Mouse (Mus musculus) C2C12 (cell line): Measurements from ENCODE around the gene Cobll1.

ENCODE experiments used
- CEBPB ChIP-seq: IDR thresholded peaks from one replicate; pipeline ENCODE4 v1.6.1; 2011; ENCODE audit warnings: low read depth, mild to moderate bottlenecking, control low read depth, moderate library complexity
- CTCF ChIP-seq: IDR thresholded peaks from one replicate; pipeline ENCODE4 v1.5.1; 2011; ENCODE audit not compliant: control insufficient read depth, insufficient read depth, insufficient read length
- MAX ChIP-seq: IDR thresholded peaks from one replicate; pipeline ENCODE4 v1.6.1; 2011; ENCODE audit warnings: mild to moderate bottlenecking, control low read depth
- USF1 ChIP-seq: IDR thresholded peaks from one replicate; pipeline ENCODE4 v1.6.1; 2011; ENCODE audit warnings: low read depth, mild to moderate bottlenecking, control low read depth, moderate library complexity

DNA sequence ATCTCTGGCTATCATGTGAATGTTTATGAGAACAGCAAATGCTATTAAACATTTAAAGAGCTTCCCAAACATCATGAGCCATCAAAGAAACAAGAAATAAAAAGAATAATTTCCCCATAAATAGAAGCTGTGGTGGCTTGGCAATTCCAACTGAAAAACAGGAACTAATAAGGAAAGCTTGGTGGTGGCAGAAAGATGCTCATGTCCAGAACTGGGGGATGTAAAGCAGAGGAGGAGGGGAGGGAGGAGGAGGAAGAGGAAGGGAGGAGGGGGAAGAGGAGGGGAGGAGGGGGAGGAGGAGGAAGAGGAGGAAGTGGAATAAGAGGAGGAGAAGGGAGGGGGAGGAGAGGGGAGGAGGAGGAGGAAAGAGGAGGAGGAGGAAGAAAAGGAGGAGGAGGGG is 23.0 kb downstream of the Cobll1 start:
- TF ChIP-seq CTCF (no peak), CEBPB (no peak), USF1 (no peak), MAX (no peak)
